Mouse (Mus musculus) bone marrow, adult 2 months (tissue): ENCODE results near the gene Mylk.

ENCODE experiments used
- CTCF ChIP-seq: fragments of 200-500 bp; IDR thresholded peaks from 2 replicates; pipeline ENCODE4 v1.5.1; 2011; ENCODE audit warnings: low read length, control low read depth; ENCODE audit not compliant: control insufficient read depth, insufficient read depth
- POLR2A ChIP-seq: fragments of 200-500 bp; IDR thresholded peaks from 2 replicates; pipeline ENCODE4 v1.6.1; 2011; ENCODE audit warnings: low read depth, mild to moderate bottlenecking, control low read depth, low read length, borderline replicate concordance; ENCODE audit not compliant: control insufficient read depth

GRCm38 (mm10) chr16:34758205-34758604 is 13.2 kb downstream of the Mylk start:
- no peak for TF ChIP-seq CTCF
- TF ChIP-seq POLR2A = no peak
